Mouse (Mus musculus) small intestine, adult 2 months (tissue): ENCODE results near the gene Slc39a3. TPM values are rescaled to one million over a fixed set of nuclear protein-coding genes. Genes with fewer than 3 reads are reported as not detected.

Source experiments
- H3K27ac ChIP-seq: fragments of 200-500 bp; 2 replicates; pipeline ENCODE4 v1.5.1; 2012; ENCODE audit warnings: low read depth, low read length, control low read depth, inconsistent platforms; ENCODE audit not compliant: insufficient read depth
- H3K27me3 ChIP-seq: fragments of 200-500 bp; 2 replicates; pipeline ENCODE4 v1.6.1; 2012; ENCODE audit warnings: mild to moderate bottlenecking, moderate library complexity, low read length, inconsistent platforms; ENCODE audit not compliant: control insufficient read depth, insufficient read depth
- H3K36me3 ChIP-seq: fragments of 200-500 bp; 2 replicates; pipeline ENCODE4 v1.6.1; 2012; ENCODE audit warnings: mild to moderate bottlenecking, low read length, control low read depth, inconsistent platforms; ENCODE audit not compliant: control insufficient read depth, insufficient read depth
- H3K4me1 ChIP-seq: fragments of 200-500 bp; 2 replicates; pipeline ENCODE4 v1.6.1; 2012; ENCODE audit warnings: low read length, inconsistent platforms, mixed read lengths; ENCODE audit not compliant: control insufficient read depth, insufficient read depth, insufficient read length
- H3K4me3 ChIP-seq: fragments of 200-500 bp; 2 replicates; pipeline ENCODE4 v1.5.1; 2012; ENCODE audit warnings: low read depth, mild to moderate bottlenecking, control low read depth, inconsistent platforms, low read length, moderate library complexity
- CTCF ChIP-seq: fragments of 200-500 bp; IDR thresholded peaks from 2 replicates; pipeline ENCODE4 v1.5.1; 2012; ENCODE audit warnings: low read depth, mild to moderate bottlenecking, control low read depth, inconsistent platforms, low read length, moderate library complexity, mixed read lengths; ENCODE audit not compliant: insufficient replicate concordance, insufficient read length; ENCODE audit errors: extremely low read depth
- POLR2A ChIP-seq: fragments of 200-500 bp; IDR thresholded peaks from 2 replicates; pipeline ENCODE4 v1.6.1; 2012; ENCODE audit warnings: low read depth, mild to moderate bottlenecking, control low read depth, inconsistent platforms, low read length, moderate library complexity
- WGBS: fragments of 180-500 bp; shearing (Covaris S2); methylation state at CpG from one replicate; pipeline ENCODE4 v1.1.7; 2018; 5-methylcytosine and 5-hydroxymethylcytosine counted together
- polyA plus RNA-seq: library from polyadenylated mRNA; depleted of rRNA; stranded (reverse); fragments of >200 nt; gene quantifications from 2 replicates; pipeline ENCODE4 v1.2.3, GENCODE M21; 2012; rRNA removed

Gene Slc39a3
- polyA plus RNA-seq, 1 experiment: 31.6 TPM

- WGBS: 12% methylated on average over 10 of the region's 10 CpGs
- H3K27me3 ChIP-seq: no peaks in the 10 kb centered on the region
- H3K27ac ChIP-seq: peak overlapping the region; percentile 10; the same call in 1 of the 2 replicates
- peak; percentile 92 for TF ChIP-seq CTCF
- TF ChIP-seq POLR2A: no peak
- H3K36me3 ChIP-seq: no peaks in the 10 kb centered on the region
- peaks cover 18% of the 10 kb centered on the region for H3K4me1 ChIP-seq
- H3K4me3 ChIP-seq: no peak overlapping the region
Observed at GRCm38 (mm10) chr10:80987709-80988441, 49.4 kb downstream of the Slc39a3 start.

- Histone ChIP-seq H3K4me1 (peaks cover 23% of the 10 kb centered on the region), H3K36me3 (no peaks in the 10 kb centered on the region), H3K27ac (peak overlapping the region; percentile 88), H3K27me3 (no peaks in the 10 kb centered on the region), H3K4me3 (no peak overlapping the region)
- no peak for TF ChIP-seq CTCF
- 22% methylated on average over 6 of the region's 6 CpGs for WGBS
Observed at GRCm38 (mm10) chr10:80986754-80987153, 50.5 kb downstream of the Slc39a3 start.

GRCm38 (mm10) chr10:80985970-80986701 lies 51.1 kb downstream of the Slc39a3 start:
- Histone ChIP-seq H3K27me3 (no peaks in the 10 kb centered on the region), H3K4me3 (peak overlapping the region; percentile 63), H3K4me1 (peaks cover 26% of the 10 kb centered on the region), H3K36me3 (no peaks in the 10 kb centered on the region), H3K27ac (peak overlapping the region; percentile 88)
- TF ChIP-seq CTCF (no peak), POLR2A (no peak)
- 8% methylated on average over 13 of the region's 13 CpGs for WGBS

- Histone ChIP-seq H3K27me3 (no peaks in the 10 kb centered on the region), H3K4me1 (peaks cover 26% of the 10 kb centered on the region), H3K27ac (peak overlapping the region; percentile 88), H3K36me3 (no peaks in the 10 kb centered on the region), H3K4me3 (peak overlapping the region; percentile 63)
- WGBS: 7% methylated on average over 37 of the region's 37 CpGs
- TF ChIP-seq POLR2A (peak; percentile 21; the same call in 1 of the 2 replicates), CTCF (no peak)
Observed at GRCm38 (mm10) chr10:80985241-80985969, 51.8 kb downstream of the Slc39a3 start.

- no peaks in the 10 kb centered on the region for H3K27me3 ChIP-seq
- WGBS: 90% methylated on average over 12 of the region's 12 CpGs
- H3K27ac ChIP-seq: no peak overlapping the region
- H3K36me3 ChIP-seq: no peaks in the 10 kb centered on the region
- H3K4me3 ChIP-seq: no peak overlapping the region
- TF ChIP-seq POLR2A (no peak), CTCF (no peak)
- H3K4me1 ChIP-seq: peaks cover 26% of the 10 kb centered on the region
Observed at GRCm38 (mm10) chr10:80984223-80984622, 53.0 kb downstream of the Slc39a3 start.

- no peak for TF ChIP-seq CTCF
- TF ChIP-seq POLR2A: peak; percentile 26; the same call in 1 of the 2 replicates
- no peak overlapping the region for H3K4me3 ChIP-seq
- no peaks in the 10 kb centered on the region for H3K27me3 ChIP-seq
- H3K27ac ChIP-seq: peak overlapping the region; percentile 63
- H3K36me3 ChIP-seq: no peaks in the 10 kb centered on the region
- WGBS: 9% methylated on average over 4 of the region's 4 CpGs
- H3K4me1 ChIP-seq: peaks cover 21% of the 10 kb centered on the region
Observed at GRCm38 (mm10) chr10:80982381-80982780, 54.8 kb downstream of the Slc39a3 start.

GRCm38 (mm10) chr10:80981564-80982112 lies 55.6 kb downstream of the Slc39a3 start:
- Histone ChIP-seq H3K4me3 (no peak overlapping the region), H3K36me3 (no peaks in the 10 kb centered on the region), H3K27me3 (no peaks in the 10 kb centered on the region), H3K27ac (no peak overlapping the region; the same call in 1 of the 2 replicates), H3K4me1 (peaks cover 17% of the 10 kb centered on the region)
- WGBS: 62% methylated on average over 7 of the region's 7 CpGs
- no peak for TF ChIP-seq CTCF
- no peak for TF ChIP-seq POLR2A

Other genes starting within 250 kb of the Slc39a3 start
- gene Sf3a2, start 239.2 kb downstream of the Slc39a3 start, polyA plus RNA-seq: 23.0 and 40.2 TPM in 2 replicates
- 26.0 and 41.8 TPM in 2 replicates for gene Plekhj1, start 238.8 kb downstream of the Slc39a3 start, polyA plus RNA-seq
- 0.87 and 0.95 TPM in 2 replicates for gene Amh, start 232.2 kb downstream of the Slc39a3 start, polyA plus RNA-seq
- gene Jsrp1, start 223.9 kb downstream of the Slc39a3 start, polyA plus RNA-seq: not detected in 2 replicates
- 771 and 1,172 TPM in 2 replicates for gene Oaz1, start 210.8 kb downstream of the Slc39a3 start, polyA plus RNA-seq
- gene Lingo3, start 193.4 kb downstream of the Slc39a3 start, polyA plus RNA-seq: 0.06 and 0.08 TPM in 2 replicates
- 61.1 and 82.7 TPM in 2 replicates for gene Lsm7, start 182.2 kb downstream of the Slc39a3 start, polyA plus RNA-seq
- 43.1 and 81.2 TPM in 2 replicates for gene Sppl2b, start 182.2 kb downstream of the Slc39a3 start, polyA plus RNA-seq
- gene Tmprss9, start 165.6 kb downstream of the Slc39a3 start, polyA plus RNA-seq: 0.66 and 1.3 TPM in 2 replicates
- gene Timm13, start 136.5 kb downstream of the Slc39a3 start, polyA plus RNA-seq: 132 and 250 TPM in 2 replicates
- gene Lmnb2, start 119.2 kb downstream of the Slc39a3 start, polyA plus RNA-seq: 14.5 and 29.2 TPM in 2 replicates
- 16.2 and 29.7 TPM in 2 replicates for gene Gadd45b, start 107.4 kb downstream of the Slc39a3 start, polyA plus RNA-seq
- gene Gng7, start 22.5 kb downstream of the Slc39a3 start, polyA plus RNA-seq: 0.44 and 0.74 TPM in 2 replicates
- 0.32 and 0.38 TPM in 2 replicates for gene Diras1, start 11.8 kb downstream of the Slc39a3 start, polyA plus RNA-seq
- 116 and 222 TPM in 2 replicates for gene Sgta, start 22.8 kb upstream of the Slc39a3 start, polyA plus RNA-seq
- gene Thop1, start 32.6 kb upstream of the Slc39a3 start, polyA plus RNA-seq: 26.5 and 33.3 TPM in 2 replicates
- gene Creb3l3, start 61.4 kb upstream of the Slc39a3 start, polyA plus RNA-seq: 163 and 498 TPM in 2 replicates
- gene Map2k2, start 68.5 kb upstream of the Slc39a3 start, polyA plus RNA-seq: 214 and 554 TPM in 2 replicates
- gene Zbtb7a, start 97.8 kb upstream of the Slc39a3 start, polyA plus RNA-seq: 94.8 and 187 TPM in 2 replicates
- gene Pias4, start 130.5 kb upstream of the Slc39a3 start, polyA plus RNA-seq: 29.1 and 53.3 TPM in 2 replicates
- 755 and 1,606 TPM in 2 replicates for gene Eef2, start 139.2 kb upstream of the Slc39a3 start, polyA plus RNA-seq
- 102 and 228 TPM in 2 replicates for gene Dapk3, start 145.6 kb upstream of the Slc39a3 start, polyA plus RNA-seq
- gene 4930442H23Rik, start 146.4 kb upstream of the Slc39a3 start, polyA plus RNA-seq: not detected in 2 replicates
- not detected in 2 replicates for gene Nmrk2, start 164.6 kb upstream of the Slc39a3 start, polyA plus RNA-seq
- gene Atcay, start 193.4 kb upstream of the Slc39a3 start, polyA plus RNA-seq: 0.53 and 0.60 TPM in 2 replicates
- gene Zfr2, start 195.7 kb upstream of the Slc39a3 start, polyA plus RNA-seq: 4.9 and 14.2 TPM in 2 replicates
- gene Matk, start 215.5 kb upstream of the Slc39a3 start, polyA plus RNA-seq: 6.8 and 13.0 TPM in 2 replicates
- 104 and 169 TPM in 2 replicates for gene Mrpl54, start 229.5 kb upstream of the Slc39a3 start, polyA plus RNA-seq
- gene Apba3, start 229.5 kb upstream of the Slc39a3 start, polyA plus RNA-seq: 100 and 207 TPM in 2 replicates